Comparison of ENCODE assay signal across 14 mouse cellular contexts in genomic region chr5:113290149-113290548, GRCm38 (mm10). TPM values are rescaled to one million over a fixed set of nuclear protein-coding genes. Genes with fewer than 3 reads are reported as not detected.
"Had no signal": no experiment of that assay in that cellular context is flagged by ENCODE, and none has a peak within 500 bp of the region (broad histone marks: within the 10 kb centered on the region; RNA-seq: fewer than 3 reads in every experiment).

No protein-coding gene starts in this region.

- H3K36me3 ChIP-seq: liver, embryonic 15.5 days; midbrain, embryonic 15.5 days had no signal

- H3K9ac ChIP-seq: liver, embryonic 15.5 days; midbrain, embryonic 15.5 days; neural tube, embryonic 13.5 days had no signal

- H3K4me3 ChIP-seq: liver, embryonic 15.5 days; megakaryocyte, embryonic 14.5 days; midbrain, embryonic 15.5 days; neural tube, embryonic 13.5 days had no signal

- H3K4me1 ChIP-seq: liver, embryonic 15.5 days had no signal

- H3K4me2 ChIP-seq: liver, embryonic 11.5 days; liver, embryonic 15.5 days; midbrain, embryonic 11.5 days; midbrain, embryonic 15.5 days; neural tube, embryonic 13.5 days had no signal

- DNase-seq: kidney, adult 18-20 months; kidney, postnatal 10 days; kidney, postnatal 4 days; lung, adult 2 months; lung, postnatal 10 days; right cerebral cortex, postnatal 14 days; thymus, postnatal 36 days had no signal

- H3K27ac ChIP-seq: liver, embryonic 15.5 days; macrophage; midbrain, embryonic 15.5 days; neural tube, embryonic 13.5 days had no signal

- H3K9me3 ChIP-seq: liver, embryonic 15.5 days; midbrain, embryonic 15.5 days; neural tube, embryonic 13.5 days had no signal

- ATAC-seq: midbrain, embryonic 15.5 days had no signal

RNA-seq across cellular contexts. Expression of gene Sgsm1, which starts 20.4 kb away (rescaled TPM):
- polyA plus RNA-seq: macrophage had no signal
